Mouse (Mus musculus): ENCODE measurements around the gene Tob1.

- TF ChIP-seq POLR2A (IDR thresholded peaks at IDR 0.05; ENCODE audit: low read depth, low read length), result no peak
- no peak for TF ChIP-seq CTCF (IDR thresholded peaks at IDR 0.05; ENCODE audit: extremely low read depth, insufficient read depth, insufficient read length, insufficient replicate concordance)
Observed at GRCm38 (mm10) chr11:94228416-94228815, 17.2 kb downstream of the Tob1 start.
